Mouse (Mus musculus) lung, adult 2 months (tissue): ENCODE measurements around the gene Pycard. TPM values are rescaled to one million over a fixed set of nuclear protein-coding genes. Genes with fewer than 3 reads are reported as not detected.
"Not testable (repeated sequence)": the region's sequence is repeated elsewhere in the genome, so short reads cannot be mapped to it uniquely, and the experiment has no call there.

Source experiments
- DNase-seq: peaks from one replicate; pipeline ENCODE4 v3.0.0; 2022
- H3K4me1 ChIP-seq: fragments of 200-500 bp; 2 replicates; pipeline ENCODE4 v1.6.1; 2011; ENCODE audit warnings: low read length; ENCODE audit not compliant: control insufficient read depth, insufficient read depth
- H3K4me3 ChIP-seq: fragments of 200-500 bp; replicated peaks from 2 replicates; pipeline ENCODE3; 2011; ENCODE audit warnings: low read depth, mild to moderate bottlenecking, control low read depth, low read length; ENCODE audit errors: extremely low read depth
- CTCF ChIP-seq: fragments of 200-500 bp; IDR thresholded peaks from 2 replicates; pipeline ENCODE4 v1.5.1; 2011; ENCODE audit warnings: mild to moderate bottlenecking, low read length, control low read depth; ENCODE audit not compliant: insufficient read depth
- POLR2A ChIP-seq: fragments of 200-500 bp; IDR thresholded peaks from 2 replicates; pipeline ENCODE4 v1.6.1; 2011; ENCODE audit warnings: low read depth, mild to moderate bottlenecking, control low read depth, low read length, borderline replicate concordance; ENCODE audit errors: extremely low read depth
- WGBS: fragments of 180-500 bp; shearing (Covaris S2); methylation state at CpG from one replicate; pipeline ENCODE4 v1.1.7; 2018; 5-methylcytosine and 5-hydroxymethylcytosine counted together
- polyA plus RNA-seq: library from polyadenylated mRNA; depleted of rRNA; stranded (reverse); fragments of >200 nt; gene quantifications from 2 replicates; pipeline ENCODE4 v1.2.3, GENCODE M21; 2012; rRNA removed

Pycard gene
- polyA plus RNA-seq = 28.0 and 66.7 TPM in 2 replicates

DNA sequence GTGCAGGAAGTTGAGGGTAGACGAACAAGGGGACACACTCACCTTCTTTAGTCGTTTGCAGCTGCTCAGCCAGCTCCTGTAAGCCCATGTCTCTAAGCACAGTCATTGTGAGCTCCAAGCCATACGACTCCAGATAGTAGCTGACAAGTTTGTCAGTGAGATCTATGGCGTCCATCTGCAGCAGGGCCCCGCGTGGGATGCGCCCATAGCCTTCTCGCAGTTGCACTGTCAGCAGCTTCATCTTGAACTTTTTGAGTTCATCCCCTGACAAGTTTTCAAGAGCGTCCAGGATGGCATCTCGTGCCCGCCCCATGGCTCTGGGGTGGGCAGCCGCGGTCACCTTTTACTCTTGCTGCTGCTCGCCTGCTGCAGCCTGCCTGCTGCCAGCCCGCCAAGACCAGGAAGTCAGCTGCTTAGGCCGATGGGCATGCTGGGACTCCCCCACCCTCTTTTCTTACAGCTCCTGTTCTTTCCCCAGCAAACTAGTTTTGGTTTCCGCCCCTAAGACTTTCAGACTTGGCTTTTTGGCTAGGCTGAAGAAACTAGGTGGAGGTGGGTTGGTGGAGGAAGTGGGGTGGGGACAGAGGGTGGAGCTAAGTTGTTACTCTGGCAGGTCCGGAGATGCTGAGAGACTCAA is at the start of gene Pycard:
TSS of gene Pycard (minus strand) at position 527 of the 637 bp plus-strand sequence.
- peak; percentile 40 for DNase-seq
- Histone ChIP-seq H3K4me1 (peaks cover 7% of the 10 kb centered on the region; the same call in 1 of the 2 replicates), H3K4me3 (peak within 1 kb of the TSS; percentile 55)
- 5% methylated on average over 18 of the region's 18 CpGs for WGBS
- TF ChIP-seq POLR2A (0 out of 2 replicates have a peak, but pooled peaks have one; percentile 26), CTCF (no peak)

DNA sequence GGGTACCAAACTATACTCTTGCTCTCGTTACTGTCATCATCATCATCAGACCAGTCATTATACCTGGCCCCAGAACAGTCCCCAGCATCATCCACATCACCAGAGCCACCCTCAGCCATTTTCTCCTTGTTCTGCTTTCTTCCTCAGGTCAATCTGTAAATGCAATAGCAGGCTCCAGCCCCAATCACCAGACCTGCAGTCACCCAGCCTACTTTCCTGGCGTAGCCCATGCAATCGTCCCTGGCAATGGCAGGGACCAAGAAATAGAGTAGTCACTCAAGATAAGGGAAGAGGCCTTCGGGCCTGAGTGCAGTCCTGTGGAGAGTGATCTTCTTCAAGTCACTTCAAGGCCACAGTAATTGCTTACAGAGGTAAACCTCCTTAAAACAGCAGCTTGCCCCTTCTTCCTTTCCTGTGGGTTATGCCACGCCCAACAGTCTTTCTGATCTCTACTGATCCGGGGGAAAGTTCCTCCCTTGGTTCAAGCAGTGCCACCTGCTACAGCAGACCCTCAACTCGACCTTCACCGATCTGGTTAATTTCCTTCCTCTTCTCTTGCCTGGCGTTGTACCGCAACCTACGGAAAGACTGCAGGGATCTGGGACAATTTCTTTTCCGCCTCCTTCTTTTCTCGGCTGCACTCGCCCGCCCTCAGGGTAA is 48.6 kb upstream of the Pycard start:
- WGBS = 61% methylated on average over 15 of the region's 15 CpGs
- not testable (repeated sequence) for H3K4me1 ChIP-seq, DNase-seq, H3K4me3 ChIP-seq

DNA sequence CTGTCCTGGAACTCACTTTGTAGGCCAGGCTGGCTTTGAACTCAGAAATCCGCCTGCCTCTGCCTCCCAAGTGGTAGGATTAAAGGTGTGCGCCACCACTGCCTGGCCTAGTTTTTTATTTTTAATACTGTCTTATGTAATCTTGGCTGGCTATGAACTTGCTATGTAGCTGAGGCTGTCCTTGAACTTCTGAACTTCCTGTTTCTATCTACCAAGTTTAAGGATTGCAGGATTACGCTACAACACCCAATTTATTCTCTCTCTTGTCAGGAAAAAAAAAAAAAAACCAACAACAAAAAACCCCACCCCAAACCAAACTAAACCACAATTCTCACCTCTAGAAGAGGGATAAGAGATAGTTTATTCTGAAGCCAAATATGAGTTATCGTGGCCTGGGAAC is 39.9 kb upstream of the Pycard start:
- 77% methylated on average over 4 of the region's 4 CpGs for WGBS
- no peak for DNase-seq
- H3K4me1 ChIP-seq = no peaks in the 10 kb centered on the region
- H3K4me3 ChIP-seq = no peak overlapping the region
- TF ChIP-seq CTCF (no peak), POLR2A (no peak)

DNA sequence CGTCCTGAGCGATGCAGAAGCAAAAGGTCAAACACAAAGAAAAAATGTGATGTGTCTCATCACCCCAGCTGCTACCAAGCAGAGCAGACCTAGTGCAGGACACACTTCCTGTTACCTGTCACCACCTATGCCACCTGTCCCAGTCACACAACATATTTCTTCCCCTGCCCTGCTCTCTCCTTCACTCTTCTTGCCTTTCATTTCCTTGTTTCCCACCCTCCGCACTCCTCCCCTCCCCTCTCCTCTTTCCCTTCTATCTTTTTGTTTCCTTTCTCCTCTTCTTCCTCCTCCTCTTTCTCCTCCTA is 39.3 kb upstream of the Pycard start:
- Histone ChIP-seq H3K4me3 (no peak overlapping the region), H3K4me1 (no peaks in the 10 kb centered on the region)
- TF ChIP-seq CTCF (no peak), POLR2A (no peak)
- no peak for DNase-seq
- WGBS = 91% methylated on average over 3 of the region's 3 CpGs

DNA sequence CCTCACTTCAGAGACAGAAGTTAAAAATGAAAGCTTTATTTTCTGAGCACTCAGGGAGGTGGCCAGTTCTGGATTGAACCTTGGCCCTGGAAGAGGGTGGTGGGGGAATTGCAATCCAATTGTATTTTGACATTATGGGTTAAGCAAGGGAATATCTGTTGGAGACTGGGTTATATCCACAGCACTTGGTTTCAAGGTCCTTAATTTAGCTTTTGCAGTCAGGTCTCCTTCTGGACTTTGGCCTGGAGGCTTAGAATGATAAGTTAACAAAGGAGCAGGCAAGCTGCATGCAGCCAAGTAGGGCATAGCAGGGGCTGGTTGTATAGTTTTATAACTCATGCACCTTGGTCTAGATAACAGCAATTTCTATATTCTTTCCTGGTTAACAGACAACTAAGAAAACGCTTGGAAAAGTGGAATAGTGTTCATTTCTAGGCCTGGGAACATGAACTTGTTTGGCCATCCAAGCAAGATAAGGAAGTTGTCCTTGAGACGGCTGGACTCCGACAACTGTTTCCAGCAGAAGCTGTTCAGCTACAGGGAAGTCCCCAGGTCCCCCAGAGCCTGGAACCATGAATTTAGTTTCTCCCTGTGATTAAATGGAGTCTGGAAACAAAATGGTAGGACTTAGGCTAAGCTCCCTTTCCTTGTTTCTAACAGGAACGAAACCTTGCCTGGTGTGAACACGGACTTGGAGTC is 38.8 kb upstream of the Pycard start:
- 79% methylated on average over 5 of the region's 5 CpGs for WGBS
- DNase-seq = no peak
- no peak for TF ChIP-seq CTCF
- no peak for TF ChIP-seq POLR2A
- Histone ChIP-seq H3K4me1 (no peaks in the 10 kb centered on the region), H3K4me3 (no peak overlapping the region)

DNA sequence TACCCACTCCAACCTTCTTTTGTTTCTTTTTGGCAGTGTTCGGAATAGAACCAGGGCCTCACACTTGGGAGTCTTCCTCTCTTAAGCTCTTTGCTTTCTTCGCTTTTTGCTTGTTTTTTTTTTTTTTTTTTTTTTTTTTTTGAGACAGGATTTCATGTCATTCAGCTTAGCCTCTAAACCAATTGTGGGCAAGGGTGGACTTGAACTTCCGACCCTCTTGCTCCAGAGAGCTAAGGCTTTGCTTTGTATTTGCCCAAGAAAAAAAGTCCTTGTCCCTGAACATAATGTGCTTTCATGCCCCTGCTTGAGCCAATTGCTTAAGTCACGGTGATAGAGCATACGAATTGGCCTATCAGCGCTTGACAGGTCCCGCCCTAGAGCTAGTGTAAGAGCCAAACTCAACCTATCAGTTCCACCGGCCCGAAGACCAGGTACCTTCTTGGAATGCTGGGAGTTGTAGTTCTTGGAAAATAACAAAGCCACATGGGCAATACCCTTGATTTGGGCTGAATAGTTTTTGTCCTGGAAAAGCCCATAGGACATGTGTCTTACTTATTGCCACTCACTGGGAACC is 37.8 kb upstream of the Pycard start:
- Histone ChIP-seq H3K4me3 (no peak overlapping the region), H3K4me1 (no peaks in the 10 kb centered on the region)
- TF ChIP-seq POLR2A (no peak), CTCF (no peak)
- DNase-seq = no peak
- WGBS = 57% methylated on average over 9 of the region's 9 CpGs

DNA sequence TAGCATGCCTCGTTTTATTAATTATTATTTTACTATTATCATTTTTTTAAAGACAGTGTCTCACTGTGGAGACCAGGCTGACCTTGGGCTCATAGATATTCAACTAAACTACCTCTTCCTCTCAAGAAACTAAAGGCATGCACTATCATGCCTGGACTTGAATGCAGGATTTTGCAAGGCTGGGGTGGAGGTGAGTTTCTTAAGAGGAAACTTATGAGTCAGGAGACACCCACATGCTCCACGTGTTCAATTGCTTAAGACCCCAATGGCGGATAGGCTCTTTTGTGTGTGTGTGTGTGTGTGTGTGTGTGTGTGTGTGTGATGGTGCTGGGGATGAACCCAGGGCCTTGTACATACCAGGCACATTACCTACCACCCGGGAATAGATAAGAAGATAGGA is 31.7 kb upstream of the Pycard start:
- DNase-seq = no peak
- WGBS = 63% methylated on average over 4 of the region's 4 CpGs
- no peak for TF ChIP-seq POLR2A
- TF ChIP-seq CTCF = no peak
- H3K4me1 ChIP-seq = no peaks in the 10 kb centered on the region
- no peak overlapping the region for H3K4me3 ChIP-seq

DNA sequence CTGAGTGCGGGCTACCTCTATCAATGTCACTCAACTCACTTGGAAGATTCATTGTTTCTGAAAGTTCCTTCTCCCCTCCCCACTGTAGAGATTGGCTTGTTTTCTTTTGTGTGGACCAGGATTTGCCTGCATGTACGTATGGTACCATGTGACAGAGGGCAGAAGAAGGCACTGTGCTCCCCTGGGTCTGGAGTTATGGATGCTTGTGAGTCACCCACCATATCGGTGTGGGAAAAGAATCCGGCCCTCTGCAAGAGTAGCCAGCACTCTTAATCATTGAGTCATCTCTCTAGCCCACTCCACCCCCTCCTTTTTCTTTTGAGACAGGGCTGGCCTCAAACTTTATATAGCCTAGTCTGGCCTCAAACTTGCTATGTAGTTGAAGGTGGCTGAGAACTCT is 31.3 kb upstream of the Pycard start:
- 69% methylated on average over 4 of the region's 4 CpGs for WGBS
- Histone ChIP-seq H3K4me3 (no peak overlapping the region), H3K4me1 (no peaks in the 10 kb centered on the region)
- TF ChIP-seq POLR2A (no peak), CTCF (no peak)
- no peak for DNase-seq

DNA sequence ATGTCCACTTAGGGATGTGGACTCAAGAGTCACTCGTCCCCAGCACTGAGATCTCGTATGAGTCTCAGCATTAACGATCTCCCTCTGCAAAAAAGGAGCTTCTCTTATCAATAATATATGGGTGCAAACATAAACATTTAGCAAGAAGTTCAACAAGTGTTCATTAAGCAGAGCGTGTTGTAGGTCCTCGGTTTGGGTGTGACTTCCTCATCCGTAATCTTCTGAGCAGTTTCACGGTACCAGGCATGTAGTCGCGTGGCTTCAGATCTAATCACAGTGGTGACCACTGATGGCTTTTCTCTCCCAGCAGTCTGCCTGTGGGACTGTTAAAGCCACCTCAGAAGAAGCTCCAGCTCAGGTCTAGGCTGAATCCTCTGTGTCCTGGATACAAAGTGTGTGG is 30.7 kb upstream of the Pycard start:
- no peak for DNase-seq
- no peak overlapping the region for H3K4me3 ChIP-seq
- no peak for TF ChIP-seq POLR2A
- TF ChIP-seq CTCF = no peak
- 79% methylated on average over 9 of the region's 9 CpGs for WGBS
- H3K4me1 ChIP-seq = no peaks in the 10 kb centered on the region

DNA sequence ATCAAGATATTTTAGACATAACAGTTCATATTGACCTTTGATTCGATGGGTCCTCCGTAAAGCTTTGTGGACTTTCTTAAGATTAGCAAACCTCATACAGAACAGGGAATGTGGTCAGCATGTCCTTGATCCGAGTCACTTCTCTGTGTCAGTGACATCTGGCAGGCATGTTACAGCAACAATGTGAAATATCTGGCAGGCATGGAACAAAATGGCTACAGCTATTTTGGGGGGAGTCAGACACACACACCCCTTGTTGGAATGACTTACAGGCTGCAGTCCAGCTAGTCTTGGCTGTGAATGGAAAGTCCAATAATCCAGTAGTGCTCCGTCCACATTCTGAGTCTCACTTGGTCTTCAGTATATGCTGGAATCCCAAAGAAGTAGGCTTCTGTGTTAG is 29.9 kb upstream of the Pycard start:
- Histone ChIP-seq H3K4me1 (no peaks in the 10 kb centered on the region), H3K4me3 (no peak overlapping the region)
- WGBS = 69% methylated on average over 4 of the region's 4 CpGs
- DNase-seq = no peak
- TF ChIP-seq POLR2A (no peak), CTCF (no peak)

DNA sequence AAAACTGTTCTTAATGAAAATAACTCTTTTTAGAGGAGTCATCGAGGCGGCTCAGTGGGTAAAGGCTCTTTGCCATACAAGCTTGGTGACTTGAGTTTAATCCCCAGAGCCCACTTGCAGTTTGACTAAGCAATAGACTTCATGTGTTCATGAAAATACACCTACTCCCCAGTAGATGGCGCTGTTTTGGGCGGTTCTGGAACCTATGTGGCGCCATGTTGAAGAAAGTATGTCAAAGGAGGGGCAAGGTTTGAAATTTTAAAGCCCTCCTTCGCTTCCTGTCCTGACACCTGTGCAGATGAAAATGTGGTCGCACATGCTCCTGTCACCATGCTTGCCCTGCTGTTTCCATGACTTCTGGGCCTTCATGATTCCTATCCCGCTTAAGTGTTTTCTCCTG is 29.3 kb upstream of the Pycard start:
- 66% methylated on average over 8 of the region's 8 CpGs for WGBS
- H3K4me1 ChIP-seq = no peaks in the 10 kb centered on the region
- no peak overlapping the region for H3K4me3 ChIP-seq
- TF ChIP-seq POLR2A (no peak), CTCF (peak; percentile 7; the same call in 1 of the 2 replicates)
- DNase-seq = no peak
